Mouse (Mus musculus) megakaryocyte, adult 5-6 weeks (primary cell): ENCODE results near the gene Tuba3a. TPM values are rescaled to one million over a fixed set of nuclear protein-coding genes. Genes with fewer than 3 reads are reported as not detected.

ENCODE experiments used
- ATAC-seq: 2 replicates; pipeline ENCODE4 v1.8.0; 2016; ENCODE audit warnings: mild to moderate bottlenecking, inconsistent platforms; ENCODE audit not compliant: poor library complexity, severe bottlenecking
- total RNA-seq, 2 experiments: library from RNA; stranded (forward) in 1 of 2; stranded (reverse) in 1 of 2; fragments of 153-499, 151-499 nt in 1 of 2; fragments of 221-1000, 200-1000 nt in 1 of 2; gene quantifications; 2 replicates each; pipeline versions ENCODE4 v1.2.3 to v1.2.4; 2015 to 2017

Gene Tuba3a
- not detected in 2 replicates for total RNA-seq (2015)
- total RNA-seq (2017): not detected in 2 replicates

DNA sequence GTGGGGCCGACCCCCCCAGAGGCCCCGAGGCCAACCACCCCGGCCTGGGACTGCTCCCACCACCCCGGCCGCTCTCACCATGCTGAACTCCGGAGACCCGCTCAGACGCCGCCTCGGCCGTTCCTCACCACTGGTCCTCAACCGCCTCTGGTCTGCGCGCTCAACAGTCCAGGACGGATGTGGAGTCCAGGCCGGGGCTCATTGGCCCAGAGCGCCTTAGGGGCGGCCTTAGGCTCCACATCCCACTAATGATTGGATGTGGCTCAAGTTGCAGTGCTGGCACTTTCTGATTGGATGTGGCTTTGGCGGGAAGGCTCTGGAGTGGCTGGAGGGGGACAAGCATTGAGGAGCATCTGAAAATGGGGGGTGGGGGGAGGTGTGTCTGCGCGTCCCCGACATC lies at the start of gene Tuba3a:
Tuba3a (minus strand) TSS at position 153 of the 400 bp plus-strand sequence.
- ATAC-seq: no peak

DNA sequence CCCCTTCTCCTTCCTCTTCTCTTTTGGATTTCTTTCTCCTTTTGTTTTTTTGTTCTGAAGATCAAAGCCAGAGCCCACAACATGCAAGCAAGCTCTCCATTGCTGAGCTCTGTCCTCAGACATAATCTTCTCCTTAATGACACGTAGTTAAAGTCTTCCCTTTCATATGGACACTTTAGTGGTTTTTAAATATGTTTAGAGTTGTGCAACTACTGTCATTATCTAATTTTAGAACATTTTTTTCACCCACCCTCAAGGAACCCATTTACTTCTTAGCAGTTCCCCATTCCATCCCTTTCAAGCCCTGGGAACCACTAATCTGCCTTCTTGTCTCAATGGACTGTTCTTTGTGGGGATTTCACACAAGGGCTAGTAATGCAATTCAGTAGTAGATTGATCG lies 48.5 kb upstream of the Tuba3a start:
- peak; percentile 30 for ATAC-seq

DNA sequence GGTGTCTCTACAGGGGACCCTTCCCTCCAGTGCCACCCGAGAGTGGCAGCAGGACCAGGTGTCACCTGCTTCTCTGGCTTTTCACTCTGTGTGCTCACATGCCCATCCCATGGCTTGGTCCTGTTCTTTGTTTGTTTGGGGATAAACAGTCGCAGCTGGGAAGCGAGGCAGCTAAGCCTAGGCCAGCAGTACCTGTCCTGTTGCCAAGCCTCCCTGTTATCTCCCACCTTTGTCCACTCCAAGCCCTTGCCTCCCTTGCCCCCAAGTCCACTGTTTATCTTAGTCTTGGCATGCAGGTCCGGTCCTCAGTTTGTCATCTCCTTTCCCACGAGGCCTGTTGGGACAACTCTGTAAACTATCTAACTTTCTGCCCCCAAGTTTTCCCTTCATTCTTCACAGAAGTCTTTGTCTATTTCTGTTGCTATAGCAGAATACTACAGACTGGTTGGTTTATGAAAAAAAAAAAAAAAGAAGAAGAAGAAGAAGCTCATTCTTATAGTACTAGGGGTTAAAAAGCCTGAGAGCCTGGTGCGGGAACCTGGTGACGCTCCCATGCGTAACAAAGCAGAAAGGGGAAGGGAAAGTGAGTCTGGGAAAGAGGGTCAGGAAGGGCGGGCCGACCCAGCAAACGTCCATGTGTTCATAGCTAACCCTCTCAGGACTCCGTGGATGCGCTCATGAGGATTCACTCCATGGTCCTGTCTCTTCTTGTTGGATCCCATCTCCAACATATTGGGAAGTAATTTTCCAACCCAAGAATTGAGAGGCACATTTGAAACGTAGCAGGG lies 47.5 kb upstream of the Tuba3a start:
- peak; percentile 85 for ATAC-seq

DNA sequence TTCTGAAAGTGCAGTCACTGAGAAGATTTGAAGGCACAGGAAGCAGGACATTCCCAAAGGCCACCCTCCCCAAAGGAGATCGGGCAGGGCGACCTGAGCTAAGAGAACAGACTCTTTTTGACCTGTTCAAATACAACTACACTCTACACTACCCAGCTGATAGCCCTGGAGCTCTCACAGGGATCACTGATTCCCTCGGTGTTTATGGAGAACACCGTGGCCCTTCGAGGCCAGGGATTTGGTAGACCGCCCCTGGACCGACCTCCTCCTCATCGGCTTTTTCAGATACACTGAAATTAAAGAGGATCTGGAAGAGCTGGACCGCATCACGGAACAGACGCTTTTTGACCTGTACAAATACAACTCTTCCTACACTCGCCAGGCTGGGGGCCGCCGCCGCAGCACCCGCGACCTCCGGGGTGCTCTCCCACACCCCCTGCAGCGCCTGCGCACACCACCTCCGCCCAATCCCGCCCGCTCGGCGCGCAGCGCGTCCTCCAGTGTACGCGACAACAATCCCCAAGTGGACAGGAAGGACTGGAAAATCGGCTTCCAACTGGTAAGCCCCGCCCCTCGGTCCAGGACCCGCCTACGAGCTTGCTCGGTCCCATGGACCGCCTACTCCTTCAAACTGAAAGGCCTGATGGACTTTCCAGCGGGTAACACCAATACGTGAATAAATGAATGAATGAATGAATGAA lies 44.9 kb upstream of the Tuba3a start:
- peak; percentile 55 for ATAC-seq

DNA sequence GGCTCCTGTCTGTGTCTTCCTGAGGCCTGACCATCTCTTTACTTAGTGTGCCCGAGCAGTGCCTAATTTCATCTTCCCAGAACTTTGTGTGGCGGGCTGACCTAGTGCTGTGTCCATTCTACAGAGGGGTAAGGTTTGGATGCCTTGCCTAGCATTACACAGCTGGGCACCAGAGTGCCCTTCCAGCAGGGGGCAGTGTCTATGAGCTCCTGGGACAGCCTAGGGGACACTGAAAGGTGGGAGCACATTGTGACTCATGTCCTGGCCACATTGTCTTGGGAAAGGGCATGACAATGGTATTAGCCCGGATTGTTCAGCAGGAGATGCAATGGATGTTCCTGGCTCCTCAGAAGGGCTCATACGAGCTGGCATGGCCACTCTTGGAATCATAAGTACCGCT lies 42.4 kb upstream of the Tuba3a start:
- ATAC-seq: peak; percentile 77

DNA sequence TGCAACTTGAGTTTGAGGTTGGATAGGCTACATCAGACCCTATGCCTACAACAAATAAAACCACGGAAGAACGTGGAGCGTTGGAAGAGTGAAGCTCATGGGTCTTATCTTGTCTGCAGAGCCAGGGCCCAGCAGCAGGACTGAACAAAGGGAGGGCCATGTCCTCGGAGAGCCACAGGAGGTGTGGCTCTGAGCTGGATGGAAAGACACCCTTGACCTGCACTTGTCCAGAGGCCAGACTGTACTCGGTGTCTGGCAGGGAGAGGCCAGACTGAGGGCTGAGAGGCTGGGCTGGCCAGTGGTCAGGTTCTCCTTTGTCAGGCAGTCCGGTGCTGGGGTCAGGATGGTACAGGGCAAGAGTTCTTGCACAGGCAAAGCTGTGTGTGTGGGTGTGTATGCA lies 39.5 kb upstream of the Tuba3a start:
- no peak for ATAC-seq

- no peak for ATAC-seq
These were observed 37.7 kb upstream of the Tuba3a start for GRCm38 (mm10) chr6:125323547-125323946.

GRCm38 (mm10) chr6:125322794-125323193 lies 37.0 kb upstream of the Tuba3a start:
- ATAC-seq: no peak

DNA sequence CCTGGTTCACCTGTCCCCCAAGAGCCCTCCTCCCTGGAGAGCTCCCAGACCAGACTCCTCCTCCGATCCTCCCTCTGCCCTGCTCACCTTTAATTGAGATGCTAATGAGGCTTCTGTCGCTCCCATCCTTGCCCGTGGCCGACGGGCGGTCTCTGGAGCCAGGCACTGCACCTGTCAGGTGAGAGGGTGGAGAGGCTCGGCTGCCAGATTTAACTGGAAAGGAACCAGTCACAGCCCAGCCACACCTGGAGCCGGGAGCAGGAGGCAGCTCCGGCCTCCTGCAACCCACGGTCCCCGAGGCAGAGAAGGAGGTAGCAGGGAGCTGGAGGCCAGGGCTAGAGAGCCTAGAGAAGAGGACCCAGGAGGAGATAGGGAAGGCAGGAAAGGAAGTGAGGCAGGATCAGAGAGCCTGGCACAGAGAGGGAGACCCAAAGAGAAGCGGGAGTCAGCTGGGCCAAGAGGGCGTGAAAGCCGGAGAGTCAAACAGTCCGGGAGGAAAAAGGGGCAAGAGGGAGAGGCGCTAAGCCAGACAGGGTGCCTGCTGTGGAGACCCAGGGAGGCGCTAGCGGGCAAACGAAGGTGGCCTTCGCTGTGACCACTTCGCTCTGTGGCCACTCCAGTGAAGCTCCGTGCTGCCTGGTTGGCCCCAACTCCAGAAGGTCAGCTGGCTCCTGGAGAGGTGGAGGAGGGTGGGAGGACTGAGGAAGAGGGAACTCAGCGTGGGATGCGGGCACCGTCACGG lies 35.4 kb upstream of the Tuba3a start:
- no peak for ATAC-seq

DNA sequence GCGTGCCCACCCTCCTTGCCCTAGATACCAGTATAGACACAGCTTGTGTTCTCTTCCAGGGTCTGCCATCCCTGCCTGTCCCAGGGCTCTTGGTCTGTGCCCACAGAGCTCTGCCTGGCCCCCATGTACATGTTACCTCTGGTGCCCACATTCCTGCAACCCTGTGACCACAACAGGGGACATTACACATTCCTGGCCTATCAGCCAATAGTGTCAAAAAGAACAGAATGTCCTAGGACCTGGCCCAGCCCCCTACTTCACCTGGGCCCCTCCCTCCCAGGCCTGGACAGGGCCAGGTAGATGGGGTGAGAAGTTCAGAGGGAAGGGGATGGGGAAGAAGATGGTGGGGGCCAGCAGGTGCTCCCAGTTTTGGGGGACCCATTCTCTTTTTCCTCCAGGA lies 34.5 kb upstream of the Tuba3a start, which contains the start of gene Scnn1a:
Scnn1a (plus strand) TSS at position 337 of the 400 bp plus-strand sequence.
- ATAC-seq: no peak

DNA sequence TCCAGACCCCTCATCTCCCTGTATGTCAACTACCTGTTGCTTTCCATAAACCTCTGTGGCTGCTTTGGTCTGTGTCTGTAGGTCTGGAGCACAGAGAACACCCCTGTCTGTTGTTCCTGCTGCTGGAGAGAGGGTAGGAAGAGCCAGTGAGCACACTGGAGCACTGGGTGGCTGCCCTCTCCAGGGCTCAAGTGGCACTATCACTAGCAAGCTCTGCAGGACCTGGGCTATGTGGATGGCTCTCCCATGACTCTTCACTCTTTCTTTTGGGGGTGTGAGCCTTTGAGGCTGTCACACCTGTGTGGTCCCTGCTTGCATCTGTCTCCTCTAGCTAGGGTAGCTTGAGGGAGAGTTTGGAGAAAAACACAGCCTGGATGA lies 34.1 kb upstream of the Tuba3a start:
- ATAC-seq: no peak

GRCm38 (mm10) chr6:125318981-125319918 lies 33.4 kb upstream of the Tuba3a start:
- no peak for ATAC-seq

GRCm38 (mm10) chr6:125317077-125317476 lies 31.2 kb upstream of the Tuba3a start:
- ATAC-seq: no peak

GRCm38 (mm10) chr6:125314746-125315145 lies 28.9 kb upstream of the Tuba3a start:
- ATAC-seq: no peak

- no peak for ATAC-seq
These were observed 28.4 kb upstream of the Tuba3a start for GRCm38 (mm10) chr6:125314231-125314563.

- ATAC-seq: peak; percentile 98
These were observed 27.8 kb upstream of the Tuba3a start, which contains the start of gene Ltbr for GRCm38 (mm10) chr6:125313546-125314230. TSS of gene Ltbr (minus strand) at chr6:125313885.

- ATAC-seq: no peak
These were observed 26.9 kb upstream of the Tuba3a start for GRCm38 (mm10) chr6:125312581-125313355.

GRCm38 (mm10) chr6:125312171-125312570 lies 26.3 kb upstream of the Tuba3a start:
- ATAC-seq: no peak

DNA sequence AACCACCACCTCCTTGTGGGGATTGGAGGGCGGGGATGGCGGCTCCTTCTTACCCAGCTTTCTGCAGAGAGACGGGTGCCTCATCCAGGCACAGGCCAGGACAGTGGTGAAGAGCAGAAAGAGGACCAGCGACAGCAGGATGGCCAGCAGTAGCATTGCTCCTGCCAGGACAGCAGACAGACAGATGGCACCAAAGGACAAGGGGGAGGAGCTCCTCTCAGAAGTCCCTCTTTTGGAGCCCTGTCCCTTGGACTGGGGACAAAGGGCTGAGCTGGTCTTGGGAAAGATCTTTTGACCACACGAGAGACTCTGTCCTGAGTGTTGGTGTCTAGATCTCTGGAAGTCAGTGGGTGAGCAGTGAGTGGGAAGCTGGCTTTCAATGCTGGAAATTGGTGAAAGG lies 23.6 kb upstream of the Tuba3a start:
- no peak for ATAC-seq
